33 mouse cellular contexts compared by ENCODE assay signal in the genomic region with DNA sequence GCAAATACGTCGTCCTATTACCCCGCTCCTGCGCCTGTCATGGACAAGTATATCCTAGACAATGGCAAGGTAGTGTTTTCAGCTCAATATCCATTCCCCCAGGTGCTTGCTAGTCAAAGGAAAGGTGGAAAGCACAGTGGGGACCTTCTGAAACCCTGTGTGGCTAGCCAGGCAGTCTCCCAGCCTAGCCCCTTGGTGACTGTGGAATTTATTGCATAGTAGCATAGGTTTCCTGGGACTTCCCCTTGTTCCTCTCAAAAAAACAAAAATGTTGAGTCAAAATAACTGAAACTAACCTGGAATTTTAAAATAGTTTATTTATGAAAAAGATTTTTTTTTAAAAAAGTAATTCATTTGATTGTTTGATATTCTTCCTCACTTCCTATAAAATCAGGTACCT. TPM values are rescaled to one million over a fixed set of nuclear protein-coding genes. Genes with fewer than 3 reads are reported as not detected.
"Had no signal": no experiment of that assay in that cellular context is flagged by ENCODE, and none has a peak within 500 bp of the region (broad histone marks: within the 10 kb centered on the region; RNA-seq: fewer than 3 reads in every experiment).

No protein-coding gene starts in this region.

- H3K9ac ChIP-seq: limb, embryonic 12.5 days; limb, embryonic 13.5 days; limb, embryonic 15.5 days; liver, embryonic 12.5 days; liver, embryonic 13.5 days; liver, embryonic 14.5 days; liver, embryonic 15.5 days; liver, postnatal 0 days; lung, embryonic 14.5 days; lung, embryonic 15.5 days; midbrain, embryonic 12.5 days; midbrain, embryonic 15.5 days; neural tube, embryonic 12.5 days had no signal

- H3K27me3 ChIP-seq: limb, embryonic 12.5 days; limb, embryonic 13.5 days; limb, embryonic 15.5 days; liver, embryonic 12.5 days; liver, embryonic 13.5 days; liver, embryonic 15.5 days; lung, embryonic 15.5 days; megakaryocyte, embryonic 14.5 days; midbrain, embryonic 15.5 days; neural tube, embryonic 12.5 days had no signal

- H3K4me2 ChIP-seq: limb, embryonic 12.5 days; limb, embryonic 13.5 days; limb, embryonic 15.5 days; liver, embryonic 11.5 days; liver, embryonic 12.5 days; liver, embryonic 13.5 days; liver, embryonic 15.5 days; lung, embryonic 14.5 days; lung, embryonic 15.5 days; midbrain, embryonic 12.5 days; midbrain, embryonic 15.5 days; neural tube, embryonic 12.5 days had no signal

- H3K4me1 ChIP-seq: limb, embryonic 10.5 days; limb, embryonic 12.5 days; liver, embryonic 12.5 days; liver, embryonic 13.5 days; liver, embryonic 15.5 days; megakaryocyte, embryonic 14.5 days had no signal

- H3K27ac ChIP-seq: limb, embryonic 10.5 days; limb, embryonic 12.5 days; limb, embryonic 13.5 days; liver, embryonic 12.5 days; liver, embryonic 13.5 days; liver, embryonic 14.5 days; liver, embryonic 15.5 days; macrophage; midbrain, embryonic 10.5 days; midbrain, embryonic 12.5 days; midbrain, embryonic 15.5 days; neural tube, embryonic 12.5 days had no signal

- DNase-seq: left cerebral cortex, postnatal 4 days; liver; liver, embryonic 13.5 days; liver, postnatal 0 days; lung, adult 18-20 months; lung, adult 2 months; lung, postnatal 10 days; lung, postnatal 14 days; lung, postnatal 36 days; lung, postnatal 4 days; midbrain, embryonic 14.5 days had no signal

- ATAC-seq: liver, embryonic 12.5 days; liver, postnatal 0 days; lung, postnatal 0 days; midbrain, embryonic 15.5 days; midbrain, embryonic 16.5 days had no signal

- H3K9me3 ChIP-seq: limb, embryonic 10.5 days; limb, embryonic 12.5 days; limb, embryonic 13.5 days; limb, embryonic 15.5 days; liver, embryonic 12.5 days; liver, embryonic 13.5 days; liver, embryonic 15.5 days; lung, embryonic 15.5 days; megakaryocyte, embryonic 14.5 days; midbrain, embryonic 10.5 days; midbrain, embryonic 12.5 days; midbrain, embryonic 15.5 days; neural tube, embryonic 12.5 days had no signal

- H3K4me3 ChIP-seq: left cerebral cortex, adult 2 months; limb, embryonic 10.5 days; limb, embryonic 12.5 days; limb, embryonic 13.5 days; limb, embryonic 15.5 days; liver, embryonic 12.5 days; liver, embryonic 13.5 days; liver, embryonic 15.5 days; lung, embryonic 15.5 days; megakaryocyte, embryonic 14.5 days; midbrain, embryonic 10.5 days; midbrain, embryonic 12.5 days; midbrain, embryonic 15.5 days; myocyte; neural tube, embryonic 12.5 days had no signal

- H3K36me3 ChIP-seq: liver, embryonic 12.5 days; liver, embryonic 13.5 days; liver, embryonic 15.5 days; lung, embryonic 15.5 days had no signal

RNA-seq across cellular contexts. Expression of gene Bend5, which starts 33.8 kb away (rescaled TPM):
- total RNA-seq: megakaryocyte, adult 5-6 weeks; megakaryocyte-erythroid progenitor cell, adult 5-6 weeks had no signal
- polyA plus RNA-seq: macrophage, myocyte had no signal
